Mouse (Mus musculus) monocyte, adult 2 months (primary cell): ENCODE results near the gene Chst3.
"Not testable (repeated sequence)": the region's sequence is repeated elsewhere in the genome, so short reads cannot be mapped to it uniquely, and the experiment has no call there.

Experiments
- DNase-seq, 2 experiments: peaks; one replicate each; pipeline ENCODE4 v3.0.0; 2022; ENCODE audit warnings: low spot score in 2 of 2, low read depth in 1 of 2

Chst3 gene

DNA sequence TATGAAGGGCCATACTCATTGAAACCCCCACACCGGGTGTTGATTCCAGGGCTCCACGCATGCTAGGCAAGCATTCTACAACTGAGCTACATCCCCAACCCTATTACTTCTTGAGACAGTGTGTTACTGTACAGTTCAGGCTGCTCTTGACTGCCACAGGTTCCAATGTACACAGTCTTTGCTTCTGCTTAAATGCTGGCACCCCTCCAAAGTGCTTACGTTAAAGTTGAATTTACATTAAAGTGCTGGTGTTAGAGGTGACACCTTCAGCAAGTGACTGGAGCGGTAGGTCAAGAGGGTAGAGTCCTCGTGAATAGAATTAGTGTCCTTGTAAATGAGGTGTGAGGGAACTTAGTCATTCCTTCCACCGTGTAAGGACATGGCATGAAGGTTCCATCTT, 19.7 kb downstream of the Chst3 start:
- no peak for DNase-seq

DNA sequence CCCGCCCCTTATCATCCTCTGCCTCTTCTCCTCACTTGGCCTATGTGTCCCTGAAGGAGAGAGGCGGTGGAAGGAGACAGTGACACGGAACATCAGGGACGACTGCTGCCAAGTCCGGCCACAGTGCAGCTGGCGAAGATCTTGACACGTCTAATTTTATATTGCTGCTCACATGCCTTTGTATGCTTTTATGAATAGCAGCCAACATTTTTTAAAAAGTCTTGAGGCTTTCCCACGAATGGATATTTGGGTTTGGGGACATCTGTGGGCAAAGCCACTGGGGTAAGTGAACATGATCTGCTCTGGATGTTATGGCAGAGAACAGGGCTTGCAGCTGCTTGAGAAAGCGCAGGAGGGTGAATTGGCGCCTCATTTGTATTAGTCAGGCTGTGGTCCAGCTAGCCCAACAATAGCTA, 21.6 kb downstream of the Chst3 start:
- DNase-seq = no peak

DNA sequence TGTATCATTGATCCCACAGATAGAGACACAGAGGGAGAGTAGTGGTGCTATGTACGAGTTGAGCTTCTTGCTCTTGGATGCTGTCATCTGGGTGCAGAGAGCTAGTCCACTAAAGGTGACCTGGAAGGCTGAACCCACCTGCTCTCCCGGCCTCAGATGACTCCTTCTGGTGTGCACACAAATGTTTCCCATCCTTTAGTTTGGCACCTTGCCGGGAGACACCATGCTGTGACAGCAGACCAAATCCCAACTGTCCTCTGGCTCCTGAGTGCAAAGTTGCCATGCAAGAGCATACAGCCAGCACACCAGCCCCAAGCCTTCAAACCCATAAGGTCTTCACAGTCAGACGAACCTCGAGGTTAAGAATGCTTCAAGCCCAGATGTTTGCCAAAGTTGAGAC, 22.1 kb downstream of the Chst3 start:
- DNase-seq = no peak

DNA sequence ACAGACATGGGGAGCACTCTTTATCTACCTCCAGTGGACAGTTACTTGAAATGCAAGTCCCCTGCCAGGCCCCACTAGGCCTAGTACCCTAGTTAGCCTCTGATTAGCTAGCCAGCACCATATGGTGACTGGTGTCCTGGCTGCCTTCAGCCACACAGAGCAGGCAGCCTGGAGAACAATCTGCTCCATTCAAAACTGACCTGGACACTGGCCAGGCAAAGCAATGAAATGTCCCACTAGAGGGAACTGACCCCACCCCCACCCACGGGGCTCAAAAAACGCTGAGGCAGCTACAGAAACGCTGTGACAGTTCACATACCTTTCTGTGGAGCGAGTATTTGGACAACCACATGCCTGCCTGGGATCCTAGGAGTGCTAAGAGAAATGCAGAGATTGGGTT, 24.0 kb downstream of the Chst3 start:
- no peak for DNase-seq

DNA sequence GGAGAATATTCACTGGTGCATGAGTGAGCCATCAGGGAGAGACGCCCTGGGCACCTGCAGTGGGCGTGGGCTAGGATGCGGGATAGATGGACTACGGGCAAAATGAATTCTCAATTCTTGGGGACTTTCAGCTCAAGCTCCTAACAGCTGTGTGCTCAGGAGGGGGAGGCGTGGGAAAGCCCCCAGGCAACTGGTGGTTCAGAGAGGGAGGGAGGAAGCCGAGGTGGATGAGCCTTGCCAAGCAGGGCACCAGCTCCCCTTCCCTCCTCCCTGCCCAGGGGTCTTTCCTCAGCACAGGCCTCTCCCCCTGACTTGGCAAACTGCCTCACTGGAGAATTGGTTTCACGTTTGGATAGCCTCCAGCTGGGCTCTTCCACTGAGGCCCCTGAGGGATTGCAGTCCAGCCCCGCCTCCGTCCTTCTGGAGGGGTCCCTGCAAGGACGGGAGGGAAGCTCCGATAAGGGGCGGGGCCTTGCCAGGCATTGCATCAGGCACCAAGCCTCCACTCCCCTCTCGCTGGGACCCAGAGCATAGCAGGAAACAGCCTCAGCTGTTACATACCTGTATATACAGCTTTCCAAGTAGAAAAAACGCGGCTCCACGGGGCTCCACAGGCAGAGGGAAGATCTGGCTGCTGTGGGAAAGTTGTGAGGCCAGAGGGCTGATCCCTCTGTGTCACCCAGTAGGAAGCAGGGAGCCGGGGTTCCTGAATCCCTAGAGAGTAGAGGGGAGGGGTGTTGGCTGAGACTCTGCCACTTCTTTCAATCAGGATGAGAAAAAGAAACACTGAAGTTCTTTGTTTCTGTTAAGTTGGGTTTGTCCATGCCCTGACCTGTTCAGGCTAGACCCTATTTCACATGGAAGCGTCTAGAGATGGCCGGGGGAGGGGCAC, 25.3 kb downstream of the Chst3 start:
- DNase-seq = no peak

DNA sequence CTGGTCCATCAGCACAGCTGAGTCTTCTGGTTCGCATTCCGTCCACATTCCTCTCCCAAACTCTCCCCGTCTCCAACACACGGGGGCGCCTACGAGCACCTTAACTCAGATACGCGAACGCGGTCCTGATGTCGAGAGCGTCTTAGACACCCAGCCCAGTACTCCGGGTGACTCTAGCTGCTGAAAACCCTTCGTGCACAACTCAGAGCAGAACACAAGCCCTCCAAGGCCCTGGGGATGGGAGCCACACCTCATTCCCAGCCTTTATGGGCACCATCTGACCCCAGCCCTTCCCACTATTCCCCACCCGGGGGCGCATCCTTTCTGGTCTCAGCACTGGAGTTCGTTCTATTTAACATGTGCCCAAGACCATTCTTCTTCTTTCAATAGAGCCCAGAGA, 27.3 kb downstream of the Chst3 start:
- DNase-seq = peak; percentile 18 to 45

DNA sequence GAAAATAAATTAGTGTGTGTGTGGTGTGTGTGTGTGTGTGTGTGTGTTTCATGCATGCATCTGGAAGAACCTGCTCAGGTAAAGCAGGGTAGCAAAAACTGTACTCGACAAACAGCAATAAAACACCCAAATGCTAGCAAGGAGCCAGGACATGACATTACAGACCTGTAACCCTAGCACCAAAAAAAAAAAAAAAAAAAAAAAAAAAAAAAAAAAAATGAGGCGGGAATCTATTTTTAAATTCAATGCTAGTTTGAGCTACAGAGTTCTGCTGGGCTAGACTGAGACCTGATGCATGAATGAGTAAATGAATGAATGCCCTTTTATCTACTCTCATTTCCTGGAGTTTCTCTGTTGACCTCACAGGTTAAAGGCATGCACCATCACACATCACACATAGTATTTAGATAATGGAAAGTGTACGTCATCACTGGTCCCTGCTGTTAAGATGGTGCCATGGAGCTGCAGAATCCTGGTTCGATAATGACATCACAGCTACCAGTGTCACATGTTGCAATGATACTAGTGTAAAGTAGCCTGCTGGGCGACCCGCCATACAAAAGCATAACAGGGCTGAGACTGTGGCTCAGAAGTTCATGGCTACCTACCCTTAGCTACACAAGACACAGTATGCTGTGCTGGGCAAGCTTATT, 29.4 kb downstream of the Chst3 start:
- DNase-seq = no peak

DNA sequence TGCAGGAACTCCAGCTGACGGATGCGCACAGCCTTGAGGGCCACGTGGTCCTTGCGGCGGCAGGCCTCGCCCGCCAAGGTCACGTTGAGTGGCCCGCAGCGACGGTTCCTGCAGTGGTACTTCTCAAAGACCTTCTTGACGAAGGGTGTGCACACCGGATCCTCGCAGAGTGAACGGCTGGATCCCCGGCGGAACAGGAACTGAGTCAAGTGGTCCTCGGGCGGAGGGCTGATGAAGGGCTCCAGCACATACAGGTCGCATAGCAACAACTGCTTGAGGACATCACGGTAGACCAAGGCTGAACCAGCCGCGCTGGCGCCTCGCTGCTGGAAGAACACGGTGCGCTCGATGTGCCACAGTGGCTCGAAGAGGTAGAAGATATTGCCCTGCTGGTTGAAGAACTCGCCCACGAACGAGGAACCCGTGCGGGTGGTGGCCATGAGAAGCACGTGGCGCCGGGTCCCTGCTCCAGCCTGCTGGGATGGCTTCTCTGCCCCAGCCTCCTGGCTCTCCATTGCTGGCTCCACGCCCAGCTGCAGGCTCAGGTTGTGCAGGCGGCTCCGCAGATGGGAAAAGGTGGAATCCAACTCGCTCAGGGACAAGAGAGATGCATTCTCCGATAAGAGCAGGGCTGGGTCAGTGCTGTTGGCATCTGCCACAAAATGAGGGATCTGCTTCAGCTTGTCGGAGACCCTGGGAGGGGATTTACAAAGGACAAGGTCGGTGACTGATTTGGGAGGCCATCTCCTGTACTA, 32.7 kb downstream of the Chst3 start:
- no peak for DNase-seq

DNA sequence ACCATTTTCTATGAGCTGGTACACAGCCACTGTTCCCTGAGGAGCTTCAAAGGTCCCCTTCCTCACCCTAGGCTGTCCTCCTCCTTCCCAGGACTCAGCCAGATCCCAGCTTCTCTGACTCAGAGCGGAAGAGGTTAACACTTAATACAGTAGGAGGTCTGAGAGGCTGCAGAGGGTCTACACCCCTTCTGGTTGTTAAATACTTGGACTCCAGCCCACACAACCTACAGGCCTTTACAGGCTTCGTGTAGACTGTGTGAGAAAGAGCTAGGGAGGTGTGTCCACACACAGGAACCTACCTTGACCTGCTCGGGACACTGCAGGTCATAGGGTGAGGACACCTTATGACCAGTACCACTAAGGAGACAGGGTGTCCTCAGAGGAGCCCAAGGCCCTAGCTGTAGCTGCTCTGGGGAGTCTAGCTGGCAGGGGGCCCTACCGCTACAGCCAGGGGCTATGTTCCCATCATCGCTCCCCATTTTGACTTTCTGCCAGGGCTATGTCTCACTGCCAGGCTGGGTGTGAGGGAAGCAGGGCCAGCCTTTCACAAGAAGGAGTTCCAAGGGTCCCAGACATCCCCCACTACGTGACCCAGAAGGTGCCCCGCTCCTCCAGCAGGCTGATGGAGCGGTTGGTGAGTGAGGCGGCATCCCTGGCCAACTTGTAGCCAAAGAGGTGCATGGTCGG, 33.9 kb downstream of the Chst3 start:
- DNase-seq = no peak

DNA sequence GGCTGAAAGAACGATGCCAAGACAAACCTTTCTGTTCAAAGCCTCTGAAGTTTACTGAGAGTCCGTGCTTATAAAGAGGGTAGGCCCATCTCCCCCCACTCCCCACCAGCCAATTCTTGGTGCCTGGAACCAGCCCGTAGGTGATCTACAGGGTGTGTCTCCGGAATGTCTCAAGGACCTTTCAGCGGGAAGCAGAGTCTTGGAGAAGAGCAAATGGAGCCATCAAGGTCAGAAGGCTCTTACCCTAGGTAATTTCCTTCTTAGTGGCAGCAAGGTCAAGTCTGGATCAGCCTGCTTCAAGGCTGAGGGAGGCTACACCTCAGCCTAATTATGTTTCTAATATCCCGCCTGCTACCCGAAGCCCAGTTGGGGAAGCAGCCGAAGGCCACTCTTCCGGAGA, 43.8 kb downstream of the Chst3 start:
- not testable (repeated sequence) for DNase-seq

DNA sequence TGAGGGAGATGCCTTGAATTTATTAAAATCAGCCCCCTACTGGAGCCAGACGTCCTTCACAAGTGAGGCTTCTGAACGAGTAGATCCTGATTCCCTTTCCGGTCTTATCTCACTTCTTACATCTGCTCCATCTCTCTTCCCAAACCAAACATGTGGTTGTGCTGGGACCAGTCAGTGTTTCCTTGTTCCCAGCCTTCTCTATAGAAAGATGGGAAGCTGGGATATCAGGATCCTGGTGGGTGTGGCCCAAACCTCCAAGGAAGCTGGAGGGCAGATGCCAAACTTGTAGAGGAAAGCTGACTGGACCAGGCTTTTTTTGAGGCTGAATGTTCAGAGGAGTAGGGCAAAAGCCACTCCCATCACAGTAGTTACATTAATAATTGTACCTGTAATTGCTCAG, 44.6 kb downstream of the Chst3 start:
- DNase-seq = no peak

DNA sequence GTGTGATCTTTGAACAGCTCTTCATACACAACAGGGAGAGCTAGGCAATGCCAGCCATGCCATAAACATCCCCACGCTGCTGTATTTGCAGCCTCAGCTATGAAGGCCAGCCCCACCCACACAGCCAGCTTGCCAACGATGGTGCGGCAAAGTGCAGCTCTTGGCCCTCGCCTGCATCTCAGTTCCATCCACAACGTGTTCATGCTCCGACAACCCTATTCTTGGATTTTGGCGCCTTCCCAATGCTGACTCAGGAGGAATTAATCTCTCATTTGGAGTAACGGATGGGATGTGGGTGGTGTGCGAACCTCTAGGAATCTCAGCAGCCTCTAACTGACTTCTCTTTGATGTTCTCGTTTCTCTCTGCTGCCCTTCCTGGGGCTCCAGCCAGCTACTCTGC, 46.0 kb downstream of the Chst3 start:
- no peak for DNase-seq

DNA sequence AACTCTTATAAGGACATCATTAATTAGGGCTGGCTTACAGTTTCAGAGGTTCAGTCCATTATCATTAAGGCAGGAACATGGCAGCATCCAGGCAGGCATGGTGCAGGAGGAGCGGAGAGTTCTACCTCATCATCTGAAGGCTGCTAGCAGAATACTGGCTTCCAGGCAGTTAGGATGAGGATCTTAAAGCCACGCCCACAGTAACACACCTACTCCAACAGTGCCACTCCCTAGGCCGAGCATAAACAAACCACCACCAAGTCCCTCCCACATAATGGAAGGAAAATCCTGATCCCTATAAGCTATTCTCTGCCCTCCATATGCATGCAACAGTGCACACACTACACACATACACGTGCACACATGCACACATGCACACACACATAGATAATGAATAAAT, 46.8 kb downstream of the Chst3 start:
- DNase-seq = no peak

DNA sequence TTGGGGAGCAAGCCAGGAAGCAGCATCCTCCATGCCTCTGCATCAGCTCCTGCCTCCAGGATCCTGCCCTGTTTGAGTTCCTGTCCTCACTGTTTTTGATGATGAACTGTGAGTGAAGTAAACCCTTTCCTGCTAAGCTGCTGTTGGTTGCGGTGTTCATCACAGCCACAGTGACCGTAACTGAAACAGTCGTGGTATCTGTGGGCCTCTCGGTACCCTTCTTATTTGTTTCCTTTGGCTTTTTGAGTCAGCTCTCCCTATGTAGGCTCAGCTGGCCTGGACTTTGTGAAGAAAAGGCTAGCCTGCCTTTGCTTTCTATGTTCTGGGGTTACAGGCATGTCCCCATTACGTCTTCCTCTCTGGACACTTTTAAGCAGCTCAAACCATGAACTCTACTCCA, 47.7 kb downstream of the Chst3 start:
- no peak for DNase-seq

DNA sequence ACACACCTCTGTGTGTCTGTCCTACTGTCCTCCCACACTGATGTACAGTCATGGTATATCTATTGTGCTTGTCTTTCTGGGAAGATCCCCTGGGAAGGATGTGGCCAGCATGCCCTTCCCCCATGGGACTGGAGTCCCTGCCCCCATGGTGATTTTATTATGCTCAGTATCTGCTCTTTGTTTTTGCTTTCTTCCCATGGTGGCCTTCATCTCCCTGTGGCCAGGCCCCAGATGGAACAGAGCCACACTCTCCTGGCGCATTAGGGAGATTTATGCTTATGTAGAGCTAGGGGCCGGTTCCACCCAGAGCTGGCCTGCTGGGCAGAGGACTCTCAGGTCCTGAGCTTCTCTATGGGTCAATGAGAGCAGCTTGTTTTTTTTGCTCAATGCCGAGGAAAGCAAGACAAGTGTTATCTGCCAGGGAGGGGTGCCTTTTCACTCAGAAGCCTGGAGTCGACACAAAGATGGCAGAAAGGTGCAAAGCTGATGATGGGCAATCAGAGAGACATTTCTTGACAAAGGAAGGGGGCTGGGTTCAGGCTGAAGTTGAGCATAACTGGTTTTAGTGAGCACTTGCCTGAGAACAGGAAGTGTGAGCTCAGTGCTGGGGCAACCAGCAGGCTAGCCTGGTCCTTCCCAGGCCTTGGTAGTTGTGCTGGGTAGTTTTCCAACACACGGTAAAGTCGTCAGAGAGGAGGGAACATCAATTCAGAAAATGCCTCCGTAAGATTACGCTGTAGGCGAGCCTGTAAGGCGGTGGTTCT, 48.6 kb downstream of the Chst3 start:
- DNase-seq = no peak

DNA sequence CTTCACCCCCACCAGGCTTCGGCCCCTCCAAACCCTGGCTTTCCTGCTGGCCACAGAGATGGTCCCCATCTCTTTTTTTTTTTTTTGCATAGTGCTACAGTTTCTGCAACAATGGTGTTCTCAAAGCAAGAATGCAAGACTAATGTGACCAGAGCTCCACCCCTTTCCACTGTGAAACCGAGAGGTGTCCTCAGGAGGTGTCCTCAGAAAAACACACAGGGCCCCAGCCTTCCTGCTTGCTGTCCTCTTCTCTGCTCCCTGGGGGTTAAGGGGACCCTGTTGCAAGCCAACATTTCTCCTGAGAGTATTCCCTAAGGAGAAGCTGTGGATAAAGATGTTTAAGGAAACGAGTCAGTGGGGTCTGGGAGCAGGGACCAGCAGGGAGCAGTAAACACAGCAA, 50.1 kb downstream of the Chst3 start:
- no peak for DNase-seq

DNA sequence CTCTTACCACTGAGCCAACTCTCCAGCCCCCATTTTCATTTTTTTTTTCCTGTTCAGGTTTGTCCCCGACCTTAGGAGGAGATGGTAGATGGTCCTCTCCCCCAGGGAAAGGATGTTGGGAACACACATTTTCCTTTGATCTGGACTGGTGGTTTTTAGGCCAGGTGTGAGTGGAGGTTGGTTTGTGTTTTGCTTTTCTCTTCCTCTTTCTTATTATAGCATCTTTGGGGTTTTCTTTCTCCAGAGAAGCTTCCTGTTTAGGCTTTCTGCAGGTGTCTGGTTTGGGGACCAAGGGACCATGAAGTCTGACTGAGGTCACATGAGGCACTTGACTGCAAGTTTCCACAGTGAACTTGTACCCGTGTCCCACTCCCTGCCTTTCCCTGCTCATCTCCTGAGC, 50.8 kb downstream of the Chst3 start:
- no peak for DNase-seq

DNA sequence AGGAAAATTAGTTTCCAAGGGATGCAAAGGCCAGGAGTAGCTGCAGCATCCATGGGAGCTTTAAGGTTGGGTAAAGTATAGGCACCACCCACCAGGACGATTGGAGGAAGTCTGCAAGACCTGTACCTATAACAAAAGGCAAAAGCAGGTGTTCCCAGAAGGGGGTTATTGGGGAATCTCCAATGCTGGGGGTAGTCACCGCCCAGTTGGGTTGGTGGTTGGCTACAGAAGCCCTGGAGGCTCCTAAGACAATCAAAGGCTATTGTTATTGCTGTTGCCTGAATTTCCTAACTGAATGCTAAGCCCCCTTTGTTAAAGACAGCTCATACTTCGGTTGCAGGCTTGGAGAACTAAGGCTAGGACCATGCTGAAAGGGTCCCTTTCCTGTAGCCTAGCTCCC, 53.0 kb downstream of the Chst3 start:
- no peak for DNase-seq

DNA sequence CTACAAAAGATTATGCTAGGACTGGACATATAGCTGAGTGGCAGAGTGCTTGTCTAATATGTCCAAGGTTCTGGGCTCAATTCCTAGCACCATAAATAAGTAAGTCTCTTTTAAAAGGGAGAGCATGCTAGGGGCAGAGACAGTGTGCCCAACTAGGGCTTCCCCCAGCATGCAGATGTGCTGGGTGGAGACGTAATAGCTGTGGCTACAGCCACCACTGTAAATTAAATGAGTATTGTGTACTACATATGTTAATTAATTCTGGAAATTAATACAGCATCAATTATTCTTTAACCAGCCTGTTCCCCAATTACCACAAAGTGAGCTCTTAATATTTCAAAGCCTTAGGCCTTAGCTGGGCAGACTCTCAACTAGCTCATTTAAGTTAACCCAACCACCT, 54.2 kb downstream of the Chst3 start:
- no peak for DNase-seq

DNA sequence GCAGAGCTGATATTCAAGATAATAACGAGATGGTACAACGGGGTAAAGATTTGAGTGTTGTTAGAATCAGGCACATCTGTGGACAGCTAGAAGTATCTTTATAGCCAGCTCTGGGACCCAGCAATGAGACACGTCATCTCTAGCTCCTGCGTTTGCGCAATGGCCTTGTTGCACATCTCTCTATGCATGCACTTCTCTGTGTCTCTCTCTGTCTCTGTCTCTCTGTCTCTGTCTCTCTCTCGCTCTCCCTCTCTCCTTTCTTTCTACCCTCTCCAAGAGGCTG, 56.1 kb downstream of the Chst3 start:
- no peak for DNase-seq
